7 mouse cellular contexts compared by ENCODE assay signal in the genomic region with DNA sequence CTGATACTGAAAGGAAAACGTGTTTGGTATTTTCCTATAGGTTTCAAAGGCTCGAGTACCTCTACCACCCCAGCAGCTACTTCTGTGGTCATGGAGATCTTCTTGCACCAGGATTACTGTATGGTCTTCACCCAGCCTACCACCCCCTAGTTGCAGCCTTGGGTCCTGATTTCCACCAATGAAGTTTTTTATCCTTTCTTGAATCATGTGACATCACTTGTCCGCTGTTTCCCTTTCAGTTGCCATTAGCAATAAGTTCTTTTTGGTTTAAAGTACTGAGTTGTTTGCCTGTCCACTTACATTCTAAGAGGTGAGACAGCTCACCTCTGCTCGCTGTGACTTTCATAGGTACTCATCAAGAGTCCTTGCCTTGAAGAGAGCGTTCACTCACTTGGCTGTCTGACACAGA. TPM values are rescaled to one million over a fixed set of nuclear protein-coding genes. Genes with fewer than 3 reads are reported as not detected.
DNase-seq lines count a peak whose midpoint lies in the region; ATAC-seq and TF ChIP-seq lines count a peak whose summit lies in the region.

No protein-coding gene starts in this region.

- no peaks in the 10 kb centered on the region for H3K9me3 ChIP-seq in heart, embryonic 13.5 days

- H3K9ac ChIP-seq in heart, embryonic 13.5 days = peak overlapping the region; percentile 93

- H3K4me1 ChIP-seq in spleen, adult 2 months (ENCODE audit: control insufficient read depth, insufficient read depth, insufficient read length) = no peaks in the 10 kb centered on the region
- H3K4me1 ChIP-seq in heart, embryonic 13.5 days = peaks cover 16% of the 10 kb centered on the region

- H3K36me3 ChIP-seq in spleen, adult 2 months (ENCODE audit: control insufficient read depth, insufficient read depth, low read length) = no peaks in the 10 kb centered on the region; the same call in 1 of the 2 replicates
- peaks cover 15% of the 10 kb centered on the region; the same call in 1 of the 2 replicates for H3K36me3 ChIP-seq in heart, embryonic 13.5 days

- peak overlapping the region; percentile 74 for H3K4me2 ChIP-seq in heart, embryonic 13.5 days

- no peak for TF ChIP-seq POLR2A in spleen, adult 2 months (IDR thresholded peaks at IDR 0.05; ENCODE audit: low read depth, low read length)

- 0 out of 2 replicates have a peak, but pooled peaks have one; percentile 26 for ATAC-seq in heart, embryonic 13.5 days (ENCODE audit: extremely low read depth, insufficient number of reproducible peaks, low FRiP score, low TSS enrichment)
- ATAC-seq in megakaryocyte progenitor cell, adult 5-6 weeks (replicated peaks; ENCODE audit: poor library complexity) = peak; percentile 64

- 2% methylated on average over 5 of the region's 5 CpGs for WGBS in spleen, adult 2 months
- 22% methylated on average over 5 of the region's 5 CpGs for WGBS in heart, embryonic 13.5 days

- peak in 1 of 2 experiments; percentile 45 for DNase-seq in spleen, adult 2 months (ENCODE audit: low read depth in 1 of 2, low spot score in 2 of 2)
- no peak for DNase-seq in spleen, postnatal 4 days (ENCODE audit: low spot score in 2 of 2)
- peak; percentile 8 for DNase-seq in brain, embryonic 18.5 days (ENCODE audit: low read depth, low spot score)
- peak; percentile 46 for DNase-seq in layer of hippocampus, adult 9-10 months (ENCODE audit: low spot score)
- DNase-seq in thymus, postnatal 25 days = peak; percentile 53

- H3K4me3 ChIP-seq in spleen, adult 2 months (ENCODE audit: extremely low read depth, insufficient read depth, insufficient read length) = peak overlapping the region; percentile 93
- peak overlapping the region; percentile 86 for H3K4me3 ChIP-seq in heart, embryonic 13.5 days

- H3K27ac ChIP-seq in spleen, adult 2 months (ENCODE audit: insufficient read depth, low read length) = peak overlapping the region; percentile 95
- peak overlapping the region; percentile 87 for H3K27ac ChIP-seq in heart, embryonic 13.5 days (replicated peaks)

- H3K27me3 ChIP-seq in spleen, adult 2 months (ENCODE audit: control insufficient read depth, insufficient read depth, low read length) = no peaks in the 10 kb centered on the region
- no peaks in the 10 kb centered on the region for H3K27me3 ChIP-seq in heart, embryonic 13.5 days (replicated peaks)

- no peak for TF ChIP-seq CTCF in spleen, adult 2 months (IDR thresholded peaks at IDR 0.05; ENCODE audit: extremely low read depth, insufficient read depth, insufficient read length, insufficient replicate concordance)

RNA-seq across cellular contexts. Expression of gene Tigd2, which starts 0.6 kb away (rescaled TPM):
- polyA plus RNA-seq in spleen, adult 2 months (2012; rRNA removed) = 3.6 and 5.1 TPM in 2 replicates
- 12.2 and 12.5 TPM in 2 replicates for polyA plus RNA-seq in heart, embryonic 13.5 days (2015; fragmentation: Nextera tagmentation; extraction: Ambion mirVana)
- 14.7 and 16.0 TPM in 2 replicates for total RNA-seq in megakaryocyte progenitor cell, adult 5-6 weeks (2015)
- total RNA-seq in megakaryocyte progenitor cell, adult 5-6 weeks (2017) = 17.6 and 18.8 TPM in 2 replicates

Comparison
In these comparisons a context has a peak if more than half of its experiments do, and no peak if none do; other contexts are left out.
1. DNase-seq: peak in brain, embryonic 18.5 days (single experiment), layer of hippocampus, adult 9-10 months (single experiment) and thymus, postnatal 25 days (single experiment); none in spleen, postnatal 4 days (0 of 2).